Mouse (Mus musculus) splenic B cell, adult 2 months (primary cell): ENCODE measurements around the gene Psrc1.

ENCODE experiments used
- DNase-seq: peaks from one replicate; pipeline ENCODE4 v3.0.0-alpha.2; 2011; ENCODE audit warnings: low read depth, low spot score
- H3K27me3 ChIP-seq: 2 replicates; pipeline ENCODE4 v1.6.1; 2012; ENCODE audit warnings: mild to moderate bottlenecking, low read length, moderate library complexity, mixed read lengths; ENCODE audit not compliant: control insufficient read depth, poor library complexity, insufficient read depth, severe bottlenecking
- H3K36me3 ChIP-seq: 2 replicates; pipeline ENCODE4 v1.6.1; 2012; ENCODE audit warnings: mild to moderate bottlenecking, low read length, moderate library complexity, mixed read lengths; ENCODE audit not compliant: control insufficient read depth, poor library complexity, insufficient read depth, severe bottlenecking

The Psrc1 gene

GRCm38 (mm10) chr3:108372274-108372673, 11.4 kb upstream of the Psrc1 start:
- H3K27me3 ChIP-seq: no peaks in the 10 kb centered on the region
- no peaks in the 10 kb centered on the region for H3K36me3 ChIP-seq
- no peak for DNase-seq

- no peaks in the 10 kb centered on the region for H3K27me3 ChIP-seq
- no peak for DNase-seq
- H3K36me3 ChIP-seq: no peaks in the 10 kb centered on the region
Observed at GRCm38 (mm10) chr3:108372691-108373090, 10.9 kb upstream of the Psrc1 start.

- no peak for DNase-seq
- no peaks in the 10 kb centered on the region for H3K27me3 ChIP-seq
- no peaks in the 10 kb centered on the region for H3K36me3 ChIP-seq
Observed at GRCm38 (mm10) chr3:108378875-108379663, 4.6 kb upstream of the Psrc1 start.

- peak; percentile 45 for DNase-seq
- no peaks in the 10 kb centered on the region for H3K36me3 ChIP-seq
- no peaks in the 10 kb centered on the region for H3K27me3 ChIP-seq
Observed at GRCm38 (mm10) chr3:108380695-108381094, 2.9 kb upstream of the Psrc1 start.

GRCm38 (mm10) chr3:108381945-108382875, 1.4 kb upstream of the Psrc1 start:
- peak; percentile 28 for DNase-seq
- H3K27me3 ChIP-seq: no peaks in the 10 kb centered on the region
- H3K36me3 ChIP-seq: no peaks in the 10 kb centered on the region

- DNase-seq: no peak
- no peaks in the 10 kb centered on the region for H3K27me3 ChIP-seq
Observed at GRCm38 (mm10) chr3:108384425-108384824, 786 bp downstream of the Psrc1 start.

DNA sequence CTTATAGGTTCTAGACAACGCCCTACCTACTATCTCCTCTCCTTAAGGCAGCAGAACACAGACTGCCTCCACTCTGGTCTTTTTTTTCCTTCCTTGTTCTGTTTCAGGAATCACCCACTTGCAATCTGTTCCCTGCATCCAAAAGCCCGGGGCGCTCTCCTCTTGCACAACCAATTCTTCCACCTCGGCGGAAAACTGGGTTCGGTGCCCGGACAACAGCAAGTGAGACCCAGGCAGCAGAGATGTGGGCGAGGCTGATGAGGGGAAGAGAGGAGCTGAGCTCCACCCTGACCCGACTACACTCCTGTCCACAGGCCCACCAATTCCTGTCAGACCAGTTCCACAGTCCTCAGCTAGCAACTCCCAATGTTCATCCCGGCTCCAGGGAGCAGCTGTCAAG, 2.5 kb downstream of the Psrc1 start:
- Histone ChIP-seq H3K36me3 (no peaks in the 10 kb centered on the region), H3K27me3 (no peaks in the 10 kb centered on the region)
- no peak for DNase-seq

More at GRCm38 (mm10) chr3:108384425-108384824, 786 bp downstream of the Psrc1 start:
- no peaks in the 10 kb centered on the region for H3K36me3 ChIP-seq

- no peaks in the 10 kb centered on the region for H3K36me3 ChIP-seq
- no peaks in the 10 kb centered on the region for H3K27me3 ChIP-seq
- peak; percentile 97 for DNase-seq
Observed at GRCm38 (mm10) chr3:108389111-108389545, 5.5 kb downstream of the Psrc1 start.

GRCm38 (mm10) chr3:108392299-108392698, 8.7 kb downstream of the Psrc1 start:
- H3K36me3 ChIP-seq: no peaks in the 10 kb centered on the region
- no peak for DNase-seq

DNA sequence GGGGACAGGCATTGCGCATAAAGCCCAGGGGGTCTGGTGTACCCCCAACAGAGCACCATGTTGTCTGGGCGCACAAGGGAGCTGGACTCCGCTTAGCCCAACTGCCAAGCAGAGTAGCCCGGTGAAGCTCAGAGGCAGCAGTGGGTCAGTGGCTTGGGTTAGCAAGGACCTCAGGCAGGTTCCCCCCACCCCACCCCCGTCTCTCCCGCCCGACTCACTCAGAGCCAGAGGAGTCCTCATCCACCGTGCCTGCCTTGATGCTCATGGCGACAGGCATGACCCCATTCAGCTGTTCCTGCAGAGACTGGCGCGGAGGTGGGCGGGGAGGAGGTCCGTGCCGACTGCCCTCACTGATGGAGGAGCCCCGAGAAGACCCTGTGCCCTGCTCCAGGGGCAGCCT, 9.2 kb downstream of the Psrc1 start:
- no peaks in the 10 kb centered on the region for H3K27me3 ChIP-seq

More at GRCm38 (mm10) chr3:108392299-108392698, 8.7 kb downstream of the Psrc1 start:
- no peaks in the 10 kb centered on the region for H3K27me3 ChIP-seq

DNA sequence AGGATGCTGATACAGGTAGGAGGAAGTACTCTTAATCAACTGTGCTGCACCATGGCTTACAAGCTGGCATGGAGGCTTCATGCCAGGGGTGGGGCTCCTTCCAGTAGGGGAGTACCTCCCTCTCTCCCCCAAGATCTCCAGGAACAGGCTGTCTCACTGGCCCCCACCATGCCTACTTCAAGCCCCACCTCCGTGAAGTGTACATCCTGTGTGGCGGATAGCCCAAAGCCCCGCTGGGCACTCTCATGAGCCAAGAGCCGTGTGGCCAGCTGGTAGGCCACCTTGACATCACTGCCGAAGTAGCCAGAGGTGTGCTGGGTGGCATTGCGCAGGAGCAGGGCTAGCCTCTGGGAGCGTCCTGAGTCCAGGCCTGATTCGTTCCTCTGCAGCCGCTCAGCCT, 14.6 kb downstream of the Psrc1 start:
- H3K36me3 ChIP-seq: no peaks in the 10 kb centered on the region

More for the DNA sequence above, 9.2 kb downstream of the Psrc1 start:
- no peak for DNase-seq
- H3K36me3 ChIP-seq: no peaks in the 10 kb centered on the region

DNA sequence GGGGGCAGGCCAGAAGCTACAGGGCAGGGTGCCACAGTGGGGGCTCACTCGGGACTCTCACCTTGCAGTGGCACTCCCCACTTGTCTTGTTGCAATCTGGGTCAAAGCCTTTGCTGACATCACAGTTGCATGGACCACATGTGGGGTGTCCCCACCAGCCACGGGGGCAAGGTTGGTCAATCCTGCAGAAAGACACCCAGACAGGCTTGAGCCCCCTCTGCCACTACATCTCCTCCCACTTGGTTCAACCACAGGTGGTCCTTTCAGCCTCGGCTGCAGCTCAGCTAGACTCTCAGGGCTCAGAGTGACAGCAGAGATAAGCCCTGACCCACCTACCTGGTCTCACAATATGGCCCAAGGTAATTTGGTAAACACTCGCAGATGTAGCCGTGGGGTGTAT, 16.8 kb downstream of the Psrc1 start:
- Histone ChIP-seq H3K36me3 (no peaks in the 10 kb centered on the region), H3K27me3 (no peaks in the 10 kb centered on the region)
- DNase-seq: no peak

More for the DNA sequence above, 14.6 kb downstream of the Psrc1 start:
- DNase-seq: no peak
- H3K27me3 ChIP-seq: no peaks in the 10 kb centered on the region

DNA sequence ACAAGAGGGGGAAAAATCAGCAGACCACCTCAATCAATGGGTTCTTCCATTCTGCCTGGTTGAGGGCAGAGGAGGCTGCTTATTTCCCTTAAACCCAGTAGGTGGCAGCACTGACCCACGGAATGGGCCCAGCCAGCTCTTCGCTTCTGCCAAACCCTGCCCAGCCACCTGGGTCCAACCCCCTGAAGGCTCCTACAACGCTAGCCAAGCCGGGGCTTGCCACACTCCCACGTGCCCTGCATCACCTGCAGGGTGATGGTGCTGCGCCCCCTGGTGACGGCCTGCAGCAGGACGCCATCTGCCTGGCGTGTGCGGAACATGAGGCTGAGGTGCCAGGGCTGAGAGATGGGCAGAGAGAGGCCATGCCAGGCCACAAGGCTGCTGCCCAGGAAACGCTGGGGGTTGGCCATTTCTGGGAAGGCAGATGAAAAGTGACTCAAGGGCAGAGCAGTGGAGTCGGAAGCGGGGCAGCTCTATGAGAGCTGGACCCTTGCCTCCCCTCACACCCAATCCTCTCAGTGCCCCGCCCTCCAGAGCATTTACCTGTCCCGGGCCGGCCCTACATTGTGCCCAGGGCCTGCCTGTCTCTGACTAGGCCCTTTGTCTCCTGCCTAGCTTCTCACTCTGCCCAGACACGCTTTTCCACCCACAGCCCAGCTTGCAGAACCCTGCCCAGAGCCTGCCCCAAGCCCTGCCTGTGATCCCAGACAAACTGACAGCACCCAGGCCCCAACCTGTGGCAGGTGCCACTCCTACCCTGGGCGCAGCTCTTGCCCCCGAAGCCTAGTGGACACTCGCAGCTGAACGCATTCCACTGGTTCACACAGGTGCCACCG, 18.3 kb downstream of the Psrc1 start:
- no peaks in the 10 kb centered on the region for H3K36me3 ChIP-seq
- peak; percentile 98 for DNase-seq
- no peaks in the 10 kb centered on the region for H3K27me3 ChIP-seq

DNA sequence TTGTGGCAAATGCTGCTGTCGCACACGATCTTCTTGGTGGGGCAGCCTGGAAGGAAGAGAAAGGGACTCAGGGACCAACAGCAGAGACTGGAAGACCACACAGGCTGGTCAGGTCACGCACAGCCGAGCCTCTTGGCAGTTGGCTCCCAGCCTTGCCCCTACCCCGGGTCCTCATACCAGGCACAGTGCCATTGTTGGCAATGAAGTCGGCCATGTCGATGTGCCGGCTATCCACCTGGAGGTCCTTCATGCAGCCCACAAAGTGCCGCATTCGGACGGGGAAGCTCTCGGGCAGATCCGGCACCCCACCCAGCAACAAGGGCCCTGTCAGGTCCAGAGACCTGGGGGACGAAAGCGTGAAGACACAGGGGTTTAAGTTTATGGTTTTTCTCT, 18.9 kb downstream of the Psrc1 start:
- Histone ChIP-seq H3K36me3 (no peaks in the 10 kb centered on the region), H3K27me3 (no peaks in the 10 kb centered on the region)
- DNase-seq: no peak
